Mouse (Mus musculus) cerebellum, adult 11 months (tissue): ENCODE data around the gene Gna11.

Experiments used
- DNase-seq: peaks from one replicate; pipeline ENCODE4 v3.0.0; 2022

Gna11 gene

GRCm38 (mm10) chr10:81545161-81545747, at the start of gene Gna11:
Gene Gna11, minus strand, starts transcription at chr10:81545190.
- peak; percentile 100 for DNase-seq

DNA sequence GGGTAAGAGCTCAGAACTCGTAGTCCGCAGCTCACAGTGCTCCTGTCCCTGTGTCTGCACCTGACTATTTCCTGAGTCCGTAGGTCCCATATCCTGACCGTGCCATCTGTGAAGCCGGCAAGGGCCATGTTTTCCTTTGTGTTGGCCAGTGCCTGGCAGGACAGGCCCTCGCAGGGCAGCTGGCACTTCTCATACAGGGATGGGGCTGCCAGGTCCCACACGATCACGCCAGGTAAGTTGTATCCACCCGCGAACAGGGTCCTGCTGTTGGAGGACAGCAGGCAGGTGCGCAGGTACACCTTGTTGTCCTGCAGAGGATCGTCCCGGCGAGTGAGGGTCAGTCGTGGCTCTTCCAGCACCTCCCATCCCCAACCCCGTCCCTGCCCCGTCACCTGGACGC, 48.9 kb upstream of the Gna11 start:
- peak; percentile 62 for DNase-seq

DNA sequence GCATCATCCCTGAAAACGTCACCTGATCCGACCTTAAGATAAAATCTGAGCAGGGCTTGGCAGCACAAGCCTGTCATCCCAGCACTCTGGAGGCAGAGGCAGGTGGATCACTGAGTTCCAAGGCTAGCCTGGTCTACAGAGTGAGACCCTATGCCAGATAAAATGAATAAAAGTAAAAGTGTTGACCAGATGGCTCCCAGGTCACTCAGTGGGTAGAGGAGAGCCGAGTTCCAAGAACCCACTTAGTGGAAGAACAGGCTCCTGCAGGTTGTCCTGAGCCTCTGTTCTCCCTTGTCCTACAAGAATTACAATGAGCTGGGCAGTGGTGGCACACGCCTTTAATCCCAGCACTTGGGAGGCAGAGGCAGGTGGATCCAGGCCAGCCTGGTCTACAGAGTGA, 48.2 kb upstream of the Gna11 start:
- DNase-seq = peak; percentile 17

DNA sequence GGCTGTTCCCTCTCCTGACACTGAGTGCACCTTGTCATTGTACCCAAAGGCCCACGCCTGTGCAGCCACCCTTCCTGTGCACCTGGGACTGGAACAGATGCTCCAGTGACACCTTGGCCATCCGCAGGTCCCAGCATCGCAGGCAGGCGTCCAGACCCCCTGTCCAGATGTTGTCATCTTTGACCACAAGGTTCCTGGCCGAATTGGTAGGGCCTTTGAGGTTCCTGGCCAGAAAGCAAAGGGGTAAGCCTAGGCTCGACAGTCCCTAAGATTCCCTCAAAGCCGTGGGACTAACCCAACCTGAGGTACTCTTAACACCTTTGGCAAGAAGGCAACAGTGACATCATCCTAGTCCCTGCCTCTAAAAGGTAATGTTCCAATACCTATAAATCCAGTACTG, 47.6 kb upstream of the Gna11 start:
- peak; percentile 24 for DNase-seq

DNA sequence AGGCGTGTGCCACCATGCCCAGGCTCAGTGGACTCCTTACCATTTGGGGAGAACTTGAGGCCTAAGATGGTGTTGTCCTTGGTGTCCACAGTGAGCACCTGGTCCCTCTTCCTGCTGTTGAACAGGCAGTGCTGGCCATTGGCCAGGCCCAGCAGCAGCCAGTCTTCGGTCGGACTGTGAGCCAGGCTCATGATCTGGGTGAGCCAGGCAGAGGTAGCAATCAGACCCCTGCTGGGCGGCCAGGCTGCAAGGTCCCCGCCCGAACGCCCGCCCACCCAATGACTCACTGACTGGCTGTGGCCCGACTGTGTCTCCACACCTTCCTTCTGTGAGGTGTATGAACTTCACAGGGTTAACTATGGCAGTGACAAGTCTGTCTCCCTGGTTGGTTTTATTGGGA, 46.9 kb upstream of the Gna11 start:
- DNase-seq = peak; percentile 34

DNA sequence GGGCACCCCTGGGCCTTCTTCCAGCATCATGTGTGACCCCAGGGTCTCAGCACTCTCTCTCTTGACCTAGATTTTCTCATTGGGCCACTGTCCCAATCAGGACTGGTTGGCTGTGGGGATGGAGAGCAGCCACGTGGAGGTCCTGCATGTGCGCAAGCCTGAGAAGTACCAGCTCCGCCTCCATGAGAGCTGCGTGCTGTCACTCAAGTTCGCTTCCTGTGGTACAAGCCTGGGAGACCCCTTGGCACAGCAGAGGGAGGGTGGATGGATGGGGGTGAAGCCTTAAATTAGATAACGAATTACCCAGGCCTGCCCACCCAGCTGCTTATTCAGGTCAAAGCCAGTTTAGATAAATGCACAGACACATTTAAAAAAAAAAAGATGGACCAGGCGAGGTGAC, 43.7 kb upstream of the Gna11 start:
- no peak for DNase-seq

DNA sequence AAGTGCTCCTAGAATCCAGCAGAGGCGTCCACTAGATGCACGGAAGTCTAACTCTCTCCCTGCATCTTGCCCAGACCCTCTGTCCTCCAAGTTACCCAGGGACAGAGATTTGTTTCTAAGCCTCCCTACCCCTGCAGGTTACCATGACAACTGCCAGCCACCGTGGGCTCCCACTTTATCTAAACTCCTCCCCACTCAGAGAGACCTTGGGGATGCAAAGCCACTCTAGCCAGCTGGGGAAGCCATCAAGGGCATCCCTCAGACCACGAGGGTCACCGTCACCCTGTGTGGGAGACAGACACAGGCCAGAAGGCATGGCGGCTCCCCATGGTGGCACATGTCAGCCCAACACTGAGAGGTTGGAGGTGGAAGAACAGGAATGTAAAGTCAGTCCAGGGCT, 38.4 kb upstream of the Gna11 start:
- DNase-seq = no peak

GRCm38 (mm10) chr10:81580441-81581070, 35.6 kb upstream of the Gna11 start:
- no peak for DNase-seq

- no peak for DNase-seq
Measured at GRCm38 (mm10) chr10:81579967-81580366, 35.0 kb upstream of the Gna11 start.

DNA sequence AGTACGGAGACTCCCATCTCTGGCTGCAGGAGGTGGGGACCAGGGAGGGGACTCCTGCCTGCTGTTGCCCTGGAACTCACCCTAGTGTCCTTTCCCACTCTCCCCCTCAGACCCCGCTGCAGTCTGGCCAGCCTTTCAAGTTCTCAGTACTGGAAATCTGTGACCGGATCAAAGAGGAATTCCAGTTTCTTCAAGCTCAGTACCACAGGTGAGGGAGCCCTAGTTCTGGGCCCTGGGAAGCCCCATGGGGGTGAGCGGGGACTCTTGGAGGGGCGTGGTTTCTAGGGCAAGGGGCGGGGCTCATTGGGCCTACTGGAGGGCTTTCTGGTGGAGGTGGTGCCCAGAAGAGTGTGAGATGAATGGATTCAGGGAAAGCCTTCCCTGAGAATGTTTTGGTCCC, 30.7 kb upstream of the Gna11 start:
- peak; percentile 66 for DNase-seq

DNA sequence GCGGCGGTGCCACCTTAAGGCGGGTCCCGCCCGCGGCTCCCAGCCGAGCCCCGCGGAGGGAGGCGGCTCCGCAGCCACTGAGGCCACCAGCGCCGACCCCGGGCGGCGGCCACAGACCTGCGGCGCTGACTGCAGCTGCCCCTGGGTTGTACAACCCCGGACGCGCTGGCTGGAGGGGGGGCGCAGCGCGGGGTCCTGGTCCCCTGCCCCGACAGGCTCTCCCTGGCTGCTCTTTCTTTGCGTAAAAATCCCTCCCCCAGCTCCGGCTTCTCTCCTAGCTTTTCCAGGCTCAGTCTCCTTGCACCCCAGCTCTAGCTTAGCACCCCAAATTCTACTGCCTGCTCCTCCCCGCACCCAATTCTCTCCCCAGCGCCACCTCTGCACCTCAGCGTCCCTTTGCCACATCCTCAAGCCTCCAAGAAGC, 30.2 kb upstream of the Gna11 start:
- peak; percentile 67 for DNase-seq

- DNase-seq = peak; percentile 62
Measured at GRCm38 (mm10) chr10:81574081-81575056, 29.4 kb upstream of the Gna11 start, which contains the start of gene Tle2. Gene Tle2, plus strand, starts transcription at chr10:81574561.

- no peak for DNase-seq
Measured at GRCm38 (mm10) chr10:81572975-81573374, 28.0 kb upstream of the Gna11 start.

- DNase-seq = no peak
Measured at GRCm38 (mm10) chr10:81572133-81572671, 27.2 kb upstream of the Gna11 start.

GRCm38 (mm10) chr10:81571501-81571876, 26.5 kb upstream of the Gna11 start:
- DNase-seq = peak; percentile 98

DNA sequence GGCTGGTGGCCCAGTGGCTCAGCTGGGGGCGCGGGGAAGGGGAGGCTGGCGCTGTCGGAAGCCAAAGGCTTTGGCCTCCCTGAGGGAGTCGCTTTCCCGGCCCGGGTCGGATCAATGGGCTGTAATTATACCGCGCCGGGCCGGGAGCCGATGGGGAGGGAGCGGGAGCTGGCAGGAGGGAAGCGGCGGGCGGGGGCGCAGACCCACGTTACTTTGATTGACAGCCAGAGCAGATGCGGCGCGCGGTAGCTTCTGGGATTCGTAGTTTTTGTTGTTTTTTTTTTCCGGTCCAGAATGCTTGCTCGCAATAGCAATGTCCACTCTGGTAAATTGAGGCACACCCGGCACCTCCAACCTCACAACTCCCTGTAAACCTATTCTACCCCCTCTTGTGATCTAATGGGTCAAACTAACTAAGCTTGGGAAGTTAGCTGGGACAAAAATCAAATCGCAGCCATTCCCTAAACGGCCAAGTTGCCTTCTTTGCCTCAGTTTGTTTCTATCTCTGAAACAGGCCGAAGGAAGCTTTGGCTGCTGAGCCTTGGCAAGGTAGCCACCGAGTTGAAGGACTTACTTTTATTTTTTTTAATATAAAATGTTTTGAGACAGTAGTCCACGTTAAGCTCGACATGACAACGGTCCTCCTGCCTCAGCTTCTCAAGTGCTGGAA, 26.0 kb upstream of the Gna11 start:
- DNase-seq = peak; percentile 96

DNA sequence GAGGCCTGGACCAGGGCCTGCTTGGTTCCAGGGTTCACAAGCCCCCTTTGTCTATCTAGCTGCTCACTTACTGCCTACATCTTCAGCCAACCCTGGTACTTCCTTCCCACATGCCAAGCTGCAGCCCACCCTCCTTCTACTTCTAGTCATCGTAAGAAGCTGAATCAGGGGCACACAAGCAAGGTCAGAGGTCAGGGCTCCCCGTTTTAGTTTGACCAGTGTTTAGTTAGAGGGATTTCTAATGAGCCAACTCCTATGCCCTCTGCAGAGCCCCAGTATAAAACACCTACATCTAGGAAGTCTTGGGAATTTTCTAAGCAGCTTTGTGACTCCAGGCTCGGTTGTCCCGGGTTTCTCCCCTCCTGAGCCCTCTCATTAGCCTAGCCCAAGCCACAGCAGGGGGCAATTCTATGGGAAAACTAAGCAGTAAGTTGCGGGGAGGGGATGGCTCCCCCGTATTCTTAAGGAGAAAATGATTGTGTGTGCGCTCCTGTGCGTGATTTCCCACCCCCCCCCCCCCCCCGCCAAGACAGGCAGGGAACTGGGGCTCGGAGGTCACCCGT, 25.3 kb upstream of the Gna11 start:
- no peak for DNase-seq

GRCm38 (mm10) chr10:81569507-81570237, 24.7 kb upstream of the Gna11 start:
- no peak for DNase-seq

- no peak for DNase-seq
Measured at GRCm38 (mm10) chr10:81568381-81569191, 23.6 kb upstream of the Gna11 start.

DNA sequence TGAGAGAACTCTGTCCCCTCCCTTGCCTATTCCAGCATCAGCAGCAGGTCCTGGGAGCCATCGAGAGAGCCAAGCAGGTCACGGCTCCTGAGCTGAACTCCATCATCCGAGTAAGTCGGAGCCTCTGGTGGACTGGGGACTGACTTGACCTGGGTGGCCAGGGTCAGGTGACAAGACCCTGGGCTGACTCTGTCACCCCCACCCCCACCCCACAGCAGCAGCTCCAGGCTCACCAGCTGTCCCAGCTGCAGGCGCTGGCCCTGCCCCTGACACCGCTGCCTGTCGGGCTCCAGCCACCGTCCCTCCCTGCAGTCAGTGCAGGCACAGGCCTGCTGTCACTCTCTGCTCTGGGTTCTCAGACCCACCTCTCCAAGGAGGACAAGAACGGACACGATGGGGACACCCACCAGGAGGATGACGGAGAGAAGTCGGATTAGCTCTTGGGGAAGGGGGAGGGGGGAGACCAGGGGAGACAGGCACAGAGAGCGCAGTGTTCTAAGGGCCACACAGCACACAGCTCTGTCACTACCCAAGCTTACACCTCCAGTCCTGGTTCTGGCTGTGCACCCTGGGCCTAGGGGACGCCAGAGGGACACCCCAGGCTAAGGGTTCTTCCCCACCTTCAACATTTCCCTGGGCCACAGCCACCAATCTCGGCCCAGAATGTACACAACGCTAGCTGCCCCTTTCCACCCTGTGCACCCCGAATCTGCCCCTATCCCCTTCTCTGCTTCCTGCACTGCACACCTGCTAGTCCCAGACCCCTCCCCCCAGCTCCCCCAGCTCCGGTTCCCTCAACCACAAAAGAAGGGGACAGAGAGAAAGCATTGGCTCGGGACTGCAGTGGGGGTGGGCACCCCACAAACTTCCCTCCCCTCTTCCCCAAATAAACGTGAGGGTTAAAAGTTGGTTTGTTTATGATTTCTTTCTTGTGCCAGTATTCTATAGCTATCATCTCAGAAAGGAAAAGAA, 20.6 kb upstream of the Gna11 start:
- no peak for DNase-seq
